In the genomic region with DNA sequence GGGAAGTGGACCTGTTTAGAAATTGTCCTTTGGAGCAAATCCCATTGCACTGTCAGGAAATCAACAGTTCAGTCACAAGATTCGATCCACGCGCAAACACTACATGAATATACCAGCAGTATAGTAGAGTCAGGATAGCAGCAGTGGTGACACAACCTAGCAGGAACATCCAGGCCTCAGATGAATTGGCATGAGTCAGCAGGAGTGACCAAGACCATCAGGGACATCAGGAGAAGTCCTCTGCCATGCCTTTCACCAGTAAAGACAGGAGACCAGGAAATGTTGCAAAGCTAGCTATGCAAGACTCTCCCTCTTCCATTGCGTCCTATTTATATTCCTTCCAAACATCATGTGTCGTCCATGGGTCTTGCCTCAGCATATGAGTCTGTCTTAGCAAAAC, we compare ENCODE assay signal across 24 mouse cellular contexts.
"Had no signal": no experiment of that assay in that cellular context is flagged by ENCODE, and none has a peak within 500 bp of the region (broad histone marks: within the 10 kb centered on the region; RNA-seq: fewer than 3 reads in every experiment).

No protein-coding gene starts in this region.

- H3K4me3 ChIP-seq: gastrocnemius, adult 2 months; heart, embryonic 10.5 days; heart, embryonic 13.5 days; heart, embryonic 15.5 days; hindbrain, embryonic 12.5 days; intestine, embryonic 15.5 days; limb, embryonic 13.5 days; limb, embryonic 15.5 days; liver, embryonic 12.5 days had no signal

- H3K36me3 ChIP-seq: heart, embryonic 10.5 days; heart, embryonic 13.5 days; heart, embryonic 15.5 days; hindbrain, embryonic 12.5 days; intestine, embryonic 15.5 days; limb, embryonic 13.5 days; limb, embryonic 15.5 days; liver, embryonic 12.5 days had no signal

- H3K27ac ChIP-seq: gastrocnemius, adult 2 months; heart, embryonic 10.5 days; heart, embryonic 13.5 days; heart, embryonic 15.5 days; hindbrain, embryonic 12.5 days; hindbrain, embryonic 14.5 days; intestine, embryonic 15.5 days; limb, embryonic 13.5 days; limb, embryonic 15.5 days; liver, embryonic 12.5 days had no signal

- H3K27me3 ChIP-seq: hindbrain, embryonic 12.5 days; intestine, embryonic 15.5 days; limb, embryonic 13.5 days; limb, embryonic 15.5 days; liver, embryonic 12.5 days had no signal

- H3K4me1 ChIP-seq: heart, embryonic 10.5 days; heart, embryonic 15.5 days; hindbrain, embryonic 12.5 days; intestine, embryonic 15.5 days; liver, embryonic 12.5 days had no signal

- ATAC-seq: hindbrain, embryonic 16.5 days; intestine, embryonic 15.5 days; intestine, postnatal 0 days; liver, embryonic 12.5 days had no signal

- DNase-seq: gastrocnemius, adult 2 months; gastrocnemius, postnatal 10 days; gastrocnemius, postnatal 25 days; heart, adult 18-20 months; heart, postnatal 14 days; heart, postnatal 36 days; kidney, adult 18-20 months; kidney, adult 8-10 months; kidney, postnatal 10 days; kidney, postnatal 36 days; layer of hippocampus, adult 9-11 months; layer of hippocampus, postnatal 36 days; left cerebral cortex, postnatal 4 days had no signal

- H3K9me3 ChIP-seq: heart, embryonic 10.5 days; heart, embryonic 13.5 days; heart, embryonic 15.5 days; hindbrain, embryonic 12.5 days; intestine, embryonic 15.5 days; limb, embryonic 13.5 days; limb, embryonic 15.5 days; liver, embryonic 12.5 days had no signal
